Mouse (Mus musculus): Measurements from ENCODE around the gene Ccdc60.

- TF ChIP-seq POLR2A (IDR thresholded peaks at IDR 0.05; ENCODE audit: control insufficient read depth, low read depth, low read length) (no peak), CTCF (IDR thresholded peaks at IDR 0.05; ENCODE audit: control insufficient read depth, insufficient read depth, insufficient replicate concordance, low read depth, low read length) (no peak)
Observed at GRCm38 (mm10) chr5:116144711-116145110, 144.1 kb downstream of the Ccdc60 start.

Data from testis, adult 2 months (tissue).